Mouse (Mus musculus) hindbrain, embryonic 16.5 days (tissue): Measurements from ENCODE around the gene Lyg1. TPM values are rescaled to one million over a fixed set of nuclear protein-coding genes. Genes with fewer than 3 reads are reported as not detected.

Experiments
- ATAC-seq: fragments of 200-750 bp; cut with Nextera tagmentation; 2 replicates; pipeline ENCODE4 v1.8.0; 2017; ENCODE audit warnings: moderate TSS enrichment, moderate library complexity
- H3K27ac ChIP-seq: fragments of 300-500 bp; sonication (generic); 2 replicates; pipeline ENCODE4 v1.5.1; 2014; ENCODE audit warnings: low read depth, mild to moderate bottlenecking, control low read depth, low read length, moderate library complexity
- H3K27me3 ChIP-seq: fragments of 300-500 bp; sonication (generic); replicated peaks from 2 replicates; pipeline ENCODE4 v1.6.1; 2014; ENCODE audit warnings: low read length; ENCODE audit not compliant: control insufficient read depth, insufficient read depth
- H3K36me3 ChIP-seq: fragments of 300-500 bp; sonication (generic); 2 replicates; pipeline ENCODE4 v1.6.1; 2014; ENCODE audit warnings: mild to moderate bottlenecking, low read length, moderate library complexity, mixed read lengths; ENCODE audit not compliant: control insufficient read depth, insufficient read depth
- H3K4me1 ChIP-seq: fragments of 300-500 bp; sonication (generic); 2 replicates; pipeline ENCODE4 v1.6.1; 2014; ENCODE audit warnings: low read depth, low read length; ENCODE audit not compliant: control insufficient read depth, insufficient read depth
- H3K4me2 ChIP-seq: fragments of 300-500 bp; sonication (generic); 2 replicates; pipeline ENCODE4 v1.6.1; 2014; ENCODE audit warnings: mild to moderate bottlenecking, low read length, control low read depth, moderate library complexity
- H3K4me3 ChIP-seq: fragments of 300-500 bp; sonication (generic); 2 replicates; pipeline ENCODE4 v1.5.1; 2014; ENCODE audit warnings: mild to moderate bottlenecking, low read length, control low read depth, moderate library complexity
- H3K9ac ChIP-seq: fragments of 300-500 bp; sonication (generic); 2 replicates; pipeline ENCODE4 v1.6.1; 2014; ENCODE audit warnings: low read depth, mild to moderate bottlenecking, control low read depth, low read length, moderate library complexity
- H3K9me3 ChIP-seq: fragments of 300-500 bp; sonication (generic); 2 replicates; pipeline ENCODE4 v1.6.1; 2014; ENCODE audit warnings: mild to moderate bottlenecking, low read length, moderate library complexity; ENCODE audit not compliant: control insufficient read depth
- WGBS: fragments of 180-500 bp; shearing (Covaris S2); extraction: QIAGEN DNeasy Blood & Tissue Kit; methylation state at CpG from one replicate; pipeline ENCODE4 v1.1.7; 2014; 5-methylcytosine and 5-hydroxymethylcytosine counted together
- polyA plus RNA-seq: library from polyadenylated mRNA; unstranded; fragments of >200 nt; fragmentation: Nextera tagmentation; extraction: Ambion mirVana; gene quantifications from 2 replicates; pipeline ENCODE4 v1.2.1, GENCODE M21; 2015

Gene Lyg1
- polyA plus RNA-seq, result not detected in 2 replicates

DNA sequence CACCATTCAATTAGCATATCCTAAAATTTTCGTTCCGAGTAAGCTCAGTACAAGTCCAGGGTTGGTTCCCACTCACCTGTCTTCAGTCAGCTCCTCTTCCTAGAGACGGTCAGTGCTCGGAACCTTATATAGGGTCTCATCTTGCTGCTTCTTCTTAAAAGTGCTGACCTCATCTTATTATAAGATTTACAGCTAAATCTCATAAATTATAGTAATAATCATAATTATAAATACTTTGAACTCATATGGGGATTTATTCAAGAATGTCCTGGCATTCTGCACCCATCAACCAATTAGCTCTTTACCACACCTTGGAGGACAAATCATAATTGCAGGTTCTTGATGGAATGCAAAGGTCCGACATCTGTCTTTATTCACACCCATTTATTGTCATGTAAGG, at the start of gene Lyg1:
Gene Lyg1 (minus strand): TSS at position 101 of the 400 bp plus-strand sequence.
- Histone ChIP-seq H3K36me3 (no peaks in the 10 kb centered on the region), H3K4me2 (no peak within 1 kb of the TSS), H3K9ac (no peak within 1 kb of the TSS), H3K4me1 (no peaks in the 10 kb centered on the region), H3K27me3 (no peaks in the 10 kb centered on the region), H3K9me3 (no peaks in the 10 kb centered on the region), H3K27ac (peak within 1 kb of the TSS; percentile 48; the same call in 1 of the 2 replicates), H3K4me3 (no peak within 1 kb of the TSS)
- ATAC-seq, result no peak
- 89% methylated on average over 5 of the region's 5 CpGs for WGBS

DNA sequence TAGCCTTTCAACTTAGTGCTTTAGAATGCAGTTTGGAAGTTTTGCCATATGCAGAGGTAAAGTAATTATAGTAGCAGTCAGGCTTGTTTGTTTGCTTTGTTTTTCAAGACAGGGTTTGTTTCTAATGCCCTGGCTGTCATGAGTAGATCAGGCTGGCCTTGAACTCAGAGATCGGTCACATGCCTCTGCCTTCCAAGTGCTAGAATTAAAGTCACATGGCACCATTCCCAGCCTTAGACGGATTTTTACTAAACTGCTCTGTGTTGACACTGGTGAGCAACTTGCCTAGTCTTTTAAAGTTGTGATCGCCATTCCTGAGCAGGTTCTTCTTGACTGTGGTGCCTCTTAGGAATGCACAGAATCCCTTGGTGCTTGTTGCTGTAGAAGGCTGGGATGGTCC, 49.2 kb upstream of the Lyg1 start:
- no peaks in the 10 kb centered on the region for H3K36me3 ChIP-seq
- no peaks in the 10 kb centered on the region for H3K9me3 ChIP-seq
- no peak overlapping the region for H3K4me3 ChIP-seq
- no peak for ATAC-seq
- 79% methylated on average over 3 of the region's 3 CpGs for WGBS
- H3K27me3 ChIP-seq, result no peaks in the 10 kb centered on the region
- H3K9ac ChIP-seq, result no peak overlapping the region
- no peaks in the 10 kb centered on the region for H3K4me1 ChIP-seq
- no peak overlapping the region for H3K4me2 ChIP-seq
- no peak overlapping the region for H3K27ac ChIP-seq

DNA sequence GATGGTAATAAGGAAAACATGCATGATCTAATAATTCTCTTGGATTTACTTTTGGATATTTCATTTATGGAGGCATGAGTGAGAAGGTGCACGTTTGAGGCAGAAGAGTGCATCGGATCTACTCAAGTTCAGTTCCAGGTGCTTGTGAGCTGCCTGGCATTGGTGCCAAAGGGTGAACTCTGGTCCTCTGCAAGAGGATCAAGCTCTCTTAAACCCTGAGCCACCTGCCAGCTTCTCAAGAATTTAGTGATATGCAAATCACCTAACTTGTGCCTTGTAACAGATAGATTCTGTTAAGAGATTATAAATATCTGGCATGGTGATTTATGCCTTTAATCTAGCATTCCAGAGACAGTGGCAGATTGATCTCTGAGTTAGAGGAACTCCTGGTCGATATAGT, 45.5 kb upstream of the Lyg1 start:
- H3K9me3 ChIP-seq, result no peaks in the 10 kb centered on the region
- H3K36me3 ChIP-seq, result no peaks in the 10 kb centered on the region
- no peak overlapping the region for H3K27ac ChIP-seq
- no peak overlapping the region for H3K4me3 ChIP-seq
- 88% methylated on average over 3 of the region's 3 CpGs for WGBS
- no peak overlapping the region for H3K9ac ChIP-seq
- ATAC-seq, result no peak
- H3K4me1 ChIP-seq, result peaks cover 10% of the 10 kb centered on the region
- no peak overlapping the region for H3K4me2 ChIP-seq
- no peaks in the 10 kb centered on the region for H3K27me3 ChIP-seq

DNA sequence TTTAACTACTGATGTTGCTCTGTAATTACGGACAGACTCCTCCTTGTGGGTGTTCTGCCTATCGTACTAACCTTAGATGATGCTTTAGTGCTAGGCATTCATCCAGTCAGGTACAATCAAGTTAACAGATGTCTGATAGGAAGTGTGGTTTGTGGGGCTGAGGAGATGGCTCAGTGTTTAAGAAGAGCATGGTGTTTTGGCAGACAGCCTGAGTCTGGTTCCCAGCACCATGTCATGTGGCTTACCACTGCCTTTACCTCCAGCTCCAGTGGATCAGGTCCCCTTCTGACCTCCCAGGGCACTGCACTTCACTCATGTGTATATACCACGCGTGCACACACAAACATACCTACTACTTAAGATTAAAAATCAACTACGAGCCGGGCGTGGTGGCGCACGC, 44.4 kb upstream of the Lyg1 start:
- Histone ChIP-seq H3K27me3 (no peaks in the 10 kb centered on the region), H3K4me2 (no peak overlapping the region), H3K9me3 (no peaks in the 10 kb centered on the region), H3K4me1 (peaks cover 10% of the 10 kb centered on the region), H3K27ac (no peak overlapping the region), H3K4me3 (no peak overlapping the region), H3K36me3 (no peaks in the 10 kb centered on the region), H3K9ac (no peak overlapping the region)
- ATAC-seq, result no peak
- 93% methylated on average over 9 of the region's 9 CpGs for WGBS

DNA sequence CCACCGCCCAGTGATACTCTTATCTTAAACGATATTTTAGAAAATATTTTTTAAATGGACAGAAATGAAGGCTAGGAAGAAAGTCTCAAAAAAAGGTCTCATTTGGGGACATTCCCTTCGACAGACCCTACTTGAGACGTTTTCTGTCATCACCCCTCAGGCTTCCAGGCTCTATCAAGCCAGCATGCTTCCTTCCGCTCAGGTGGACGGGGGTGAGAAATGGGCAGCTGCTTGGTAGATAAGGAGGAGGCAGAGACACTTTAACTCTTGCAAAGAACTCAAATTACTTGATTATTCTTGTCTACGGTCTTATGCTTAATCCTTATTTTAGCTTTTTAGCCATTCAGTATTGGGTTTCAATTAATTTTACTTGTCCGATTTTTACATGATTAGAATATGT, 43.3 kb upstream of the Lyg1 start:
- Histone ChIP-seq H3K4me3 (no peak overlapping the region), H3K27me3 (no peaks in the 10 kb centered on the region), H3K9ac (no peak overlapping the region), H3K27ac (no peak overlapping the region), H3K4me2 (no peak overlapping the region), H3K9me3 (no peaks in the 10 kb centered on the region), H3K4me1 (peaks cover 14% of the 10 kb centered on the region), H3K36me3 (no peaks in the 10 kb centered on the region)
- ATAC-seq, result no peak
- 90% methylated on average over 8 of the region's 8 CpGs for WGBS

DNA sequence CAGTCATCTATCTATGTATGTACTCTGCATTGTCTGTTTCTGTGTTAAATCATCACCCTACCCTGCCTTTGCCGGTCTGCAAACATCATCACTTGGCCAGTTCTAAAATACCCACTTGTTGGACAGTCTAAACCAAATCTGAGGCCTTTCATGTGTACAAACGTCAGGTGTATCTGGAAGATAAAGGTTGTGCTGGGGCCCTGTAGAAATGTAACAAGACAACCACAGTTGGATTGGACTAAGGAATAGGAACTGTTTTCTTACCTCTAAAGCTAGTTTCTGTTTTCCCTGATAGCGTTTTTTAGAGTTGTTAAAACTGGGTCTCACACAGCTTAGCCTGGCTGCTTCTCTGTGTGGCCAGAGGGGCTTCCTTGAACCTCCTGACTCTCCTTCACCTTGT, 42.0 kb upstream of the Lyg1 start:
- Histone ChIP-seq H3K9ac (no peak overlapping the region), H3K27me3 (no peaks in the 10 kb centered on the region), H3K4me1 (peaks cover 14% of the 10 kb centered on the region), H3K4me3 (no peak overlapping the region), H3K4me2 (no peak overlapping the region; the same call in 1 of the 2 replicates), H3K36me3 (peaks cover 8% of the 10 kb centered on the region), H3K27ac (no peak overlapping the region), H3K9me3 (no peaks in the 10 kb centered on the region)
- WGBS, result 78% methylated on average over 3 of the region's 3 CpGs
- no peak for ATAC-seq

DNA sequence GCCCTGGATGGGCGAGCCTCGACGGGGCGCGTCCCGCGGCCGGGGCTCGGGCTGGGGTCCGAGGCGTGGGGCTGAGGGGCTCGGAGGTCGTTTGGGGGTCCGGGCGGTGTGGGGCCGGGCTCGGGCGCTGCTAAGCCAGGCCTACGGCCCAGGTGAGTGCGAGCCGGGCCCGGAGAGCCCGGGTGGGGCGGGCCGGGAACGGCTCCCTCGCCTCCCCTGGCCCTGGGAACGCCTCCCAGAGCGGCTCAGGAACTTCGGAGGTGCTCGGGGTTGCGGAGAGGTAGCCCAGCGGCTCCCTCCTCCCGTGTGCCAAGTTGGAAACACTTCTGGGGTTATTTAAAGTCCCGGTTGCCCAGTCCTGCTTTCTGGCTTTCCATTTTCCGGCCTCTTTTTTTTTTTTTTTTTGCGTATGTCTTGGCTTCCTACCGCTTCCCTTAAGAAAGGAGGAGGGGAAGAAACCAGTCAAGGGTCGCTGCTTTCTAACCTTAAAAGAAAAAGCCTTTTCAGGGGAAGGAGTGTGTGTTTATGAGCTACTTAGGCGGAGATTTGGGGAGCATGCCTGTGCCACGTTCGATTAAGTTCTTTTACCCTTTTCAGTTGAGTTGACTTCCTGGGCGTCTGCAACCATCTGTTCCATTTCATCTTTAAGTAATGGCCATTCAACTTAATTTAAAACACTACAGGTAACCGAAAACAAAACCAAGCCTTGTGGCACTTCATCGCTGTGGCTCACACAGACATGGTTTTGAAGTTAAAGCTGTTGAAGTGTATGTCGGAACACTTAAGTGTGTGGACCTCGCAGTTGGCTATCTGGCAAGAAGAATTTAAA, 41.0 kb upstream of the Lyg1 start:
- no peaks in the 10 kb centered on the region for H3K9me3 ChIP-seq
- peaks cover 14% of the 10 kb centered on the region for H3K4me1 ChIP-seq
- WGBS, result 11% methylated on average over 15 of the region's 47 CpGs
- no peak for ATAC-seq
- H3K4me3 ChIP-seq, result peak overlapping the region; percentile 85
- H3K9ac ChIP-seq, result peak overlapping the region; percentile 90
- peak overlapping the region; percentile 57 for H3K4me2 ChIP-seq
- H3K36me3 ChIP-seq, result peaks cover 8% of the 10 kb centered on the region
- H3K27ac ChIP-seq, result peak overlapping the region; percentile 76
- H3K27me3 ChIP-seq, result no peaks in the 10 kb centered on the region

DNA sequence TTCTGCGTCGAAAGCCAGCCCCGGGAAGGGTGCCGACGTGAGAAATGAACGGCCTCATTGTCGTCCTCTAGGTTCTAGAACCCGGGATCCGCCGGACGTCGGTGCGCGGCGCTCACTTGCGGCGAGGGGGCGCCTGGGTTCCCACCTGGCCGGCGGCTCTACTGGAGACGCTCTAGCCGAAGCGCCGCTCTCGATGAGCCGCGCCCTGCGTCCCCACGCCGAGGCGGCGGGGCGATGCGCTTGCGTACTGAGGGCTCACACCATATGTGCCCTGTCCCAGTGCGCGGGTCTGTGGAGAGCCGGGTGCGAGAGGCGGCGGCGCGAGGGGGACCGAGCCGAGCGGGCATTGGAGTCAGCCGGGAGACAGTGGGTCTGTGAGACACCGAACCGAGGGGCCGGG, 40.3 kb upstream of the Lyg1 start, which contains the start of the genes Txndc9 and Eif5b:
Gene Txndc9 (minus strand): TSS at position 27 of the 400 bp plus-strand sequence.
Gene Eif5b (plus strand): TSS at position 144 of the 400 bp plus-strand sequence.
- Histone ChIP-seq H3K9ac (peak within 1 kb of the TSS; percentile 90), H3K4me3 (peak within 1 kb of the TSS; percentile 85), H3K36me3 (peaks cover 9% of the 10 kb centered on the region), H3K4me1 (peaks cover 14% of the 10 kb centered on the region), H3K27me3 (no peaks in the 10 kb centered on the region), H3K4me2 (peak within 1 kb of the TSS; percentile 70), H3K27ac (peak within 1 kb of the TSS; percentile 92), H3K9me3 (no peaks in the 10 kb centered on the region)
- ATAC-seq, result peak; percentile 94
- under 1% methylated on average over 45 of the region's 50 CpGs for WGBS

DNA sequence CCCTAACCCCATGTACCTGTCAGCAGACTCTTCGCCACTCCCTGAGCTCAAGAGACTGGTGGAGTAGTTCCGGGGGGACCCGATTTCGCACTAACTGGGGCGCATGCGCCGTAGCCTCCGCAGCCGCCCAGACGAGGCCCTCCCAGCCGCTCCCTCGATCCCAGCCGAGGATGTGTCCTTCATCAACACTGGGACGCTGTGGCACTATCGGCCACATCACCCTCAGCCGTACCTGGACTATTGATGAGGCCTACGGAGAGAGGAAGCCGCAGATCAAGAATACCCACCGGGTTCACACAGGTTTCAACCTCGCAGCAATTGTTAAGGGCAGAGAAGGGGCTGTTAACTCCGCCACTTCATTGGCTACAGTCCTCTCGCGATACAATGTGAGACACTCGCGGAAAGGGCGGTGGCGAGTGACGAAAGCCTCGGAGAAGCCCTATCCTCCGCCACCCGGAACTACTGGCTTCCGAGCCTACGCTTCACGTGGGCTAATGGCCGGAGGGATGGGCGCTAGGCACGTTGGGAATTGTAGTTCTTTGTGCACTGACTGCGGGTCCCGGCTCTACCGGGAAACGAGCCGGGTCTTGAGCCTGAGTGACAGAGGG, 39.4 kb upstream of the Lyg1 start:
- no peaks in the 10 kb centered on the region for H3K27me3 ChIP-seq
- H3K9ac ChIP-seq, result peak overlapping the region; percentile 90
- H3K4me1 ChIP-seq, result peaks cover 14% of the 10 kb centered on the region
- H3K4me3 ChIP-seq, result peak overlapping the region; percentile 85
- H3K36me3 ChIP-seq, result peaks cover 14% of the 10 kb centered on the region
- 0% methylated on average over 42 of the region's 42 CpGs for WGBS
- no peaks in the 10 kb centered on the region for H3K9me3 ChIP-seq
- ATAC-seq, result peak; percentile 96
- peak overlapping the region; percentile 70 for H3K4me2 ChIP-seq
- peak overlapping the region; percentile 92 for H3K27ac ChIP-seq
